Mouse (Mus musculus): Measurements from ENCODE around the gene Atp6v1c2. TPM values are rescaled to one million over a fixed set of nuclear protein-coding genes. Genes with fewer than 3 reads are reported as not detected.
A peak's percentile ranks its signal among the peaks of the same experiment; 100 is the strongest.

Atp6v1c2 gene
- polyA plus RNA-seq, 1 experiment from 2014 or later, result 0.32 TPM

DNA sequence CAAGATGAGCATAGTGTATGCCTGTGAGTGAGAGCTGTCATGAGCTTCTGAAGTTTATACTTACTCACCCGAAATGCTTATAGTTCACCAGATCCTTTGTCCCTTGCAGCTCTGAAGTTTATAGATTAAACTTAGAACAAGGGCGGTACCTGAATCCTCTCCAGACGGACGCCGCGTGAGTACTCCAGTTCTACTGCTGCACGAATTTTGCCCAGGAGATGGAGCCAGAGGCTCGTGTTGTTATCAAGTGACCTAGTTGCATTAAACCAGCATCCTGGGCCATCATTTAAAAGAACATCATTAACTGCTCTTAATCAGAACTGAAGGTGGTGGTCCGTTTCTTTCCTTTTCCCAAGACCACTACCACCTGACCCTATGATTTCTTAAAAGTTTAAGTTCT, 29.8 kb upstream of the Atp6v1c2 start:
- H3K9me3 ChIP-seq, result no peaks in the 10 kb centered on the region
- WGBS, result 88% methylated on average over 9 of the region's 9 CpGs
- H3K4me1 ChIP-seq (replicated peaks), result peaks cover 7% of the 10 kb centered on the region; the same call in 1 of the 2 replicates
- H3K27ac ChIP-seq (replicated peaks), result no peak overlapping the region
- no peak overlapping the region for H3K9ac ChIP-seq
- no peaks in the 10 kb centered on the region for H3K27me3 ChIP-seq
- ATAC-seq (ENCODE audit: low read depth), result no peak
- peaks cover 92% of the 10 kb centered on the region for H3K36me3 ChIP-seq
- no peak overlapping the region for H3K4me3 ChIP-seq
- no peak overlapping the region for H3K4me2 ChIP-seq

DNA sequence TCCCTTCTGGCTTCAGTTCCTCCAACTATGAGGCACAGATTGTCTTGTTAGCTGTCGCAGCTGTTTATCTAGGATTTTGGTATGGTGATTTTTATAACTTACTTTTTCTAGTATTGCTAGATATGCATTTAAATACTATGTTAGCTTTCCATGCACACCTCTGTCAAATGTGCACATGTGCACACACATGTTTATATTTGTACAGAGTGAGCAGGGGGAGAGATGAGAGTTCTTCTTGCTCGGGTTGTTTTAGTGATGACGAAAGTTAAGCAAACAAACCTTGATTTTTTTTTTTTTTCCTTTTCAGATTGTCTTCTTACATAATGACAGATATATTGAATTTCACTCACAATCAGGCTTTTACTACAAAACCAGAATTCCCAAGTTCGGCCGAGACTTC, 28.6 kb upstream of the Atp6v1c2 start:
- H3K4me1 ChIP-seq (replicated peaks), result peaks cover 7% of the 10 kb centered on the region; the same call in 1 of the 2 replicates
- H3K4me2 ChIP-seq, result no peak overlapping the region
- H3K9ac ChIP-seq, result no peak overlapping the region
- no peak overlapping the region for H3K27ac ChIP-seq (replicated peaks)
- H3K36me3 ChIP-seq, result peaks cover 92% of the 10 kb centered on the region
- no peak overlapping the region for H3K4me3 ChIP-seq
- ATAC-seq (ENCODE audit: low read depth), result no peak
- 95% methylated on average over 5 of the region's 5 CpGs for WGBS
- H3K9me3 ChIP-seq, result no peaks in the 10 kb centered on the region
- H3K27me3 ChIP-seq, result no peaks in the 10 kb centered on the region

DNA sequence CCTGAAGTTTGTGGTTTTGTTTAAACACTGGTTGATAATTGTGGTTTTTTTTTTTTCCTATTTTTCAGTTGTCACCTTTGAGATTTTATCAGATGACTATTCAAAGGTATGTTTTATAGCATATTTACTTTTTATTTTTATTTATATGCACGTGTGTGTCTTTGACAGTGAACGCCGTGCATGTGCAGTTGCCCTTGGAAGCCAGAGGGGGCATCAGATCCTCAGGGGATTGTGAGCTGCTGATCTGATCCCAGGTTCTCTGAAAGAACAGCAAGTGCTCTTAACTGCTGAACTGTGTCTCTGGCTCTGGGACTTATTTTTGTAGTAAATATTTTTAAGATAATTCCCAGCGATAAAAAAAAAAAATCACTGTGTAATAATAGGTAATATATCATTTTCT, 27.7 kb upstream of the Atp6v1c2 start:
- Histone ChIP-seq H3K27me3 (no peaks in the 10 kb centered on the region), H3K36me3 (peaks cover 91% of the 10 kb centered on the region), H3K4me3 (no peak overlapping the region), H3K9me3 (no peaks in the 10 kb centered on the region), H3K27ac (replicated peaks) (no peak overlapping the region), H3K4me2 (no peak overlapping the region), H3K9ac (no peak overlapping the region), H3K4me1 (replicated peaks) (peaks cover 7% of the 10 kb centered on the region; the same call in 1 of the 2 replicates)
- 86% methylated on average over 4 of the region's 4 CpGs for WGBS
- ATAC-seq (ENCODE audit: low read depth), result no peak

DNA sequence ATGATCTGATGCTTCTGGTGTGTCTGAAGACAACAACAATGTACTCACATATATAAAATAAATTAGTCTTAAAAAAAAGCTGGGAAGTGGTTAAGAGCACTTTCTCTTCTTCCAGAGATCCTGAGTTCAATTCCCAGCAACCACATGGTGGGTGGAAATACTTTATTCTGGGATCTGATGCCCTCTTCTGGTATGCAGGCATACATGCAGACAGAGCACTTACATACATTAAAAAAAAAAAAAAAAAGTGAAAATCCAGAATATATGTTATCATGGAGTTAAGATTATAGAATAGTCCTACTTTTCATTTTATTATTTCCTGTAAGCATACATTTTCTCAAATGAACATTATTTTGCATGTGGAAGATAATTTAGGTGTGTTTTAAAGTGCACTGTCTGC, 20.9 kb upstream of the Atp6v1c2 start:
- Histone ChIP-seq H3K9me3 (no peaks in the 10 kb centered on the region), H3K27ac (replicated peaks) (no peak overlapping the region), H3K4me3 (no peak overlapping the region), H3K4me2 (no peak overlapping the region), H3K27me3 (no peaks in the 10 kb centered on the region), H3K9ac (no peak overlapping the region), H3K4me1 (replicated peaks) (peaks cover 18% of the 10 kb centered on the region), H3K36me3 (peaks cover 45% of the 10 kb centered on the region)
- no peak for ATAC-seq (ENCODE audit: low read depth)

DNA sequence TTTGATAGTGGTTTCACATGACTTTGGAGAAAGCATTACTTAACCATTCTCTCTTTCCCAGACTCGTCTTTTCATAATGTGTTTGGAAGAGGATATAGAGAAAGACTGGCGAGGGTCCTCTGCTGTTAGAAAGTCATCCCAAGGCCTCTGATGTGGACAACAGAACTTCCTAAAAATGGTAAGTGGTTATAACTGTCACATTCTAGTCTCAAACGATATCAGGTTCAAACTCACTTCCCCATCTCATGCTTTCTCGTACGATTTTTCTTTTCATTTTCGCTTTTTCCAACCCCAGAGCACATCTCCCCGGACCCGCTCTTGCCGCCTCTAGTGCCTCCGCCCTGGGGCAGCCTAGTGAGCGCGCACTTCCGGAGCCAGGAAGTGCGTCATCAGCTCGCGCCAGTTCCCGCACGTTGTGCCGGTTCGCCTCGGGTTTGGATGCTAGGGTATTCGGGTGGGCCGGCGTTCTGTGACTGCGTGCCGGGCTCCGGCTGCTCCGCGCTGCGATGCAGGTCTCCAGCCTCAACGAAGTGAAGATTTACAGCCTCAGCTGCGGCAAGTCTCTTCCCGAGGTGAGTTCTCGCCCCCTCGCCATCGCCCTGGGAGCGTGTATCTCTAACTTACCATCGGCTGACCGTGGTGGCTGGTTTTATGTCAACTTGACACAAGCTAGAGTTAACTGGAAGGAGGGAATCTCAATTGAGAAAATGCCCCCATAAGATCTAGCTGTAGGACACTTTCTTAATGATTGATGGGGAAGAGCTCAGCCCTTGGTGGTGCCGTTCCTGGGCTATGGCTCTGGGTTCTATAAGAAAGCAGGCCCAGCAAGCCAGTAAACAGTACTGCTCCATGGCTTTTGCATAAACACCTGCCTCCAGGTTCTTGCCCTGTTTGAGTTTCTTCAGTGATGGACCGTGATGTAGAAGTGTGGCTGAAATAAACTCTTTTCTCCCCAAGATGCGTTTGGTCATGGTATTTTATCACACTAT, 19.2 kb upstream of the Atp6v1c2 start, which contains the start of gene Nol10:
Gene Nol10 (plus strand): TSS at position 411 of the 989 bp plus-strand sequence.
- ATAC-seq (ENCODE audit: low read depth), result peak; percentile 97
- H3K4me1 ChIP-seq (replicated peaks), result peaks cover 18% of the 10 kb centered on the region
- H3K4me3 ChIP-seq, result peak within 1 kb of the TSS; percentile 85
- peak within 1 kb of the TSS; percentile 78 for H3K4me2 ChIP-seq
- no peaks in the 10 kb centered on the region for H3K9me3 ChIP-seq
- WGBS, result under 1% methylated on average over 42 of the region's 42 CpGs
- peak within 1 kb of the TSS; percentile 61; the same call in 1 of the 2 replicates for H3K27ac ChIP-seq (replicated peaks)
- H3K9ac ChIP-seq, result peak within 1 kb of the TSS; percentile 84
- no peaks in the 10 kb centered on the region for H3K27me3 ChIP-seq
- peaks cover 27% of the 10 kb centered on the region for H3K36me3 ChIP-seq

DNA sequence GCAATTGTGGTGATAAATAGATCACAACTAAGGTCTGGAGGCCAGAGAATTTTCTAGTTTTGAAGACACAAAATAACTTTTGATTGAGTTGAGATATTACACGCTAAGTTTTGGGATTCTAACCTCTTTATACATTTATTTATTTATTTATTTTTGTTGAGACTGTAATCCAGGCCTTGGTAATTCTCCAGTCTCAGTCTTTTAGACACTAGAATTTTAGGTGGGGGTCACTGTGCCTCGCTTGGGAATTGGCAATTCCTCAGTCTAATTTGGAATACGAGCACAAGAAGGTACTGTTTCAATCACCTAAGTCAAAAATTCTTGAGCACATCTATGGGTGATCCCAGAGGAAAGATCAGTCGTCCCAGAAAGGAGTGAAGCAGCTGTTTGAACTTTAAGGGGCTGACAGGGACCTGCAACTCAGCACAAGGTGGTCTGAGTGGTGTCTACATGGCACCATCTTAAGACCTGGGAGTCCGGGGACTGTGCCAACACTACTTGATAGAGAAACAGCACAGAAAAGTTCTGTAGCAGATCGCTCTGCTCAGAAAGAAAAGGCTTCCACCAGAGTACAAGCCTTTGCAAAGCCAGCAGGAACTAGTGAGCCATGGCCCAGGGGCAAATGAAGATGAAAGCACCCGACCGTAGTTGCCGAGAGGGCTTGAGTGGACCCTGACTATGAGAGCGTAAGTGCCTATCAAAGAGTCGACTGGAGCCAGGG, 18.3 kb upstream of the Atp6v1c2 start:
- WGBS, result 36% methylated on average over 11 of the region's 11 CpGs
- Histone ChIP-seq H3K4me1 (replicated peaks) (peaks cover 18% of the 10 kb centered on the region), H3K27me3 (no peaks in the 10 kb centered on the region), H3K4me3 (peak overlapping the region; percentile 85), H3K36me3 (peaks cover 20% of the 10 kb centered on the region), H3K9ac (peak overlapping the region; percentile 84), H3K27ac (replicated peaks) (0 out of 2 replicates have a peak overlapping the region, but pooled peaks have one; percentile 61), H3K9me3 (no peaks in the 10 kb centered on the region), H3K4me2 (peak overlapping the region; percentile 78)
- peak; percentile 62 for ATAC-seq (ENCODE audit: low read depth)

DNA sequence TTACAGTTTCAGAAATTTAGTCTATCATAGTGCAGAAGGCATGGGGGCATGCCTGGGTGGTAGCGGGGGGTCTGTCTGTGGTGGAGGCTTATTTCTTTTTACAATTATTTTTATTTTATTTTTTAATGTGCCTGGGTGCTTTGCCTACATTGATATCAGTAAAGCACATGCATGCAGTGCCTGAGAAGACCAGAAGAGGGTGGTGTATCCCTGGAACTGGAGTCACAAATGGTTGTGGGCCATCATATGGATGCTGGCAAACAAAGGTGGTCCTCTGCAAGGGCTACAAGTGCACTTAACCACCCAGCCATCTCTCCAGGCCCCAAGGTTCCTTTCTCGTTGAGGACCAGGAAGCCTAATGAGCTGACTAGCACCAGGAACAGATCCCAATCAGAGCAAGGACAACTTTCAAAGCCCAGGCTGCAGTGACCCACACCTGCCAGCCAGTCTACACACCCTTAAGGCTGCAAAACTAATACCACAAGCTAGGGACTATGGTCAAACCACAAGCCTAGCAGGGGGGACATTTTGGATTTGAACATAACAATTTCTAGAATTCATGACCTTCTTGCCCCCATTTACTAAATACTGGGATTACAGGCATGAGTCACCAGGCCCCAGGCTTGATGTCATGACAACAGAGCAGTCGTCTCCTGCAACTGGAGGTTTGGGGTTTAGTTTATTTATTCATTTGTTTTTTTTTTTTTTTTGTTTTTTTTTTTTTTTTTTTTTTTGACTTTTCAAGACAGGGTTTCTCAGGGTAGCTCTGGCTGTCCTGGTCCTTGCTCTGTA, 10.2 kb upstream of the Atp6v1c2 start:
- 71% methylated on average over 3 of the region's 3 CpGs for WGBS
- no peak overlapping the region for H3K4me3 ChIP-seq
- ATAC-seq (ENCODE audit: low read depth), result no peak
- no peaks in the 10 kb centered on the region for H3K36me3 ChIP-seq
- H3K4me2 ChIP-seq, result no peak overlapping the region
- no peaks in the 10 kb centered on the region for H3K27me3 ChIP-seq
- H3K4me1 ChIP-seq (replicated peaks), result no peaks in the 10 kb centered on the region
- H3K27ac ChIP-seq (replicated peaks), result no peak overlapping the region
- H3K9me3 ChIP-seq, result no peaks in the 10 kb centered on the region
- no peak overlapping the region for H3K9ac ChIP-seq

DNA sequence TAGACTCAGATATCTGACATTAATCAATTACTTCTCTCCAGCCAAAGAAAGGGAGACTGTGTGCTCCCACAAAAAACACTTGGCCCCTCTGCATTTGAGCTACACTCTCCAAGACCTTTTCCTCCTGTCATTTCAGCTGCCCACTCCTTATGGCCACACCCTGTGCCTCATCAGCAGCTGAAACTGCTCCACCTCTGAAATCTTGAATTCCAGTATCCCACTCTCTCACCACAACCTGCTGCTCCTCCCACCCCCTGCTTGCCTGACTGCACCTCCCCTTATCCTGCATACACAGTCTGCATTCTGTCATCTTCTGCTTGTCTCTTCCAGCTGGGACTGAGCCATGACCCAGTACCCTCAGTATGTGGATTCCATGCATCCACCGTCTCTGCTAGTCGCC, 9.2 kb upstream of the Atp6v1c2 start:
- no peak overlapping the region for H3K27ac ChIP-seq (replicated peaks)
- no peak overlapping the region for H3K9ac ChIP-seq
- H3K4me1 ChIP-seq (replicated peaks), result no peaks in the 10 kb centered on the region
- H3K36me3 ChIP-seq, result no peaks in the 10 kb centered on the region
- no peak overlapping the region for H3K4me2 ChIP-seq
- H3K27me3 ChIP-seq, result no peaks in the 10 kb centered on the region
- no peak for ATAC-seq (ENCODE audit: low read depth)
- no peak overlapping the region for H3K4me3 ChIP-seq
- H3K9me3 ChIP-seq, result no peaks in the 10 kb centered on the region
- 77% methylated on average over 2 of the region's 2 CpGs for WGBS

DNA sequence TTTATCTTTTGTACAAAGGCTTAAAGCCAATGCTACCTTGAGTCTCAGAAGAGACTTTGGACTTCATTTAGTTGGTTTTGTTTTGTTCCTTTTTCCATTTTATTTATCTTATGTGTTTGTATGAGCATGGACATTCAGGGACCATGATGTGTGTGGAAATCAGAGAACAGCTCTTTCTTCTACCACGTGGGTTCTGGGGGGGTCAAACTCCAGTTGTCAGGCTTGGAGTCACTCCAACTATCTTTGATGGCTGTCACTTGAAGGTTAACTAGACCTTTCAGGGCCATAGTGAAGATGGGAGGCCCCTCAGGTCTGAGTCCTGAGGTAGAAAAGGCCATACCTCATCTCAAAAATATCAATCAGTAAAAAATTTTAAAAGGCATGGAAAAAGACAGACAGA, 4.3 kb upstream of the Atp6v1c2 start:
- Histone ChIP-seq H3K9ac (no peak overlapping the region), H3K27ac (replicated peaks) (no peak overlapping the region), H3K36me3 (no peaks in the 10 kb centered on the region), H3K4me3 (no peak overlapping the region), H3K4me2 (no peak overlapping the region), H3K4me1 (replicated peaks) (no peaks in the 10 kb centered on the region), H3K9me3 (no peaks in the 10 kb centered on the region), H3K27me3 (0 out of 2 replicates have a peak, but pooled peaks cover 5% of the 10 kb centered on the region)
- 37% methylated on average over 1 of the region's 1 CpGs for WGBS
- no peak for ATAC-seq (ENCODE audit: low read depth)

DNA sequence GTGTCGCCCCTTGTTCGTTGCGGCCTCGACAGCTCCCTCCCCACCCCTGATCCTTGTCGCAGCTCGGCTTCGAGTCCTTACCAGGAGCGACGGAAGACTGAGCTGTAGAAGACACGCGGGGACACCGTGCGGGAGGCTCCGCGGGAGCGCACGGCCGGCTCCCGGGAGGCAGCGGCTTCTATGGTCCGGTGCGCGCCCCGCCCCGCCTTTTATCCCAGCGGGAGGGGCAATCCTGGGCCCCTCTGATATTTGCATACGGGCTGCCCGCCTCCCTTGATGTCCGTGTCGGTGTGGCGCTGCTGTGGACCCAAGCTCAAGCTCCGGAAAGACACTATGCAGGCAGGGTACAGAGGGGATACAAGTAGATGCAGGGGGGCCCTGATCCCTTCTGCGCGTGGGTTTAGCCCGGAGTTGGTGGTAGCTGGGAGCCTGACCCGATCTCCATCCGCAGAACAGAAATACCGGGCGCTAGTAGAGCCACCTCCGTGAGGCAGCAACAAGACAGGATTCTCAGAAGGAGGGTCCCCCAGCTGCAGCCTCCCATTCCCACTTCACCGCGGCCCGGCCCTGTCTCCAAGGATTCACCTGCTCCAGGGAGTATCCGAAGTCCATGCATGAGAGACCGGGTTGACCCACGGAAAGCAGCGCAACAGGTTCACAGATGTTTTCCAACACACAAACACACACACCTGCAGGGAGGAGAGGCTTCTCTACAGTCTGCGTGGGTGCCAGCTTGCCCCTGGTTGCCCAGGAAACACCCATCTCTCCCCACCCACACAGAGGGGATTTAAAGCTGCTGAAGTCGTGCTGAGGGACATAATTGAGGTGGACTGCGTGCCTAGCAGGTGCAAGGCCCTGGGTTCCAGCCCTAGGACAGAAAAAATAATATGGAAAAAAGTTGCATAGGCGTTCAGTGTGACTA, 4.3 kb downstream of the Atp6v1c2 start:
- Histone ChIP-seq H3K27me3 (peaks cover 43% of the 10 kb centered on the region), H3K4me2 (peak overlapping the region; percentile 85), H3K4me3 (peak overlapping the region; percentile 43), H3K4me1 (replicated peaks) (peaks cover 12% of the 10 kb centered on the region), H3K9ac (peak overlapping the region; percentile 62), H3K27ac (replicated peaks) (no peak overlapping the region), H3K36me3 (no peaks in the 10 kb centered on the region), H3K9me3 (no peaks in the 10 kb centered on the region)
- peak; percentile 43 for ATAC-seq (ENCODE audit: low read depth)
- WGBS, result 3% methylated on average over 51 of the region's 51 CpGs

DNA sequence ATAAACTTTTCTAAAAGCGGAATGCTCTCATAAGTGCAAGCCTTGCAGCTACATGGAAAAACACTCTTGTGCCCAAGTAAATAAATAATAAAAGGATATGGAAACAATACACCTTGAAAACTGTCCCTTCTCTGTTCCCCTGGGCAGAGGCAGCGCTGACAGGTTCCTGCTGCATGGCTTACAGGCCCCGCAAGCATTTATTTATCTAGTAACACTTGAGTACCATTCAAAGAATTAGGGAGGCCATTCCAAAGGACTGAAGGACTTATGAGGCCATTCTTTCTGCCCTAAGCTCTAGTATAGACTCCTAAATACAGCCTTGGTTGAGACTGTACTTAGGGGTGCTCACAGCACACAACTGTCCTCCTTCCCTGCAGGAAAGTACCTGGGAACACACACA, 10.7 kb downstream of the Atp6v1c2 start:
- Histone ChIP-seq H3K27ac (replicated peaks) (no peak overlapping the region), H3K9ac (no peak overlapping the region), H3K4me1 (replicated peaks) (no peaks in the 10 kb centered on the region), H3K4me2 (no peak overlapping the region), H3K27me3 (peaks cover 17% of the 10 kb centered on the region), H3K36me3 (no peaks in the 10 kb centered on the region), H3K4me3 (no peak overlapping the region), H3K9me3 (no peaks in the 10 kb centered on the region)
- no peak for ATAC-seq (ENCODE audit: low read depth)
- WGBS, result 91% methylated on average over 3 of the region's 3 CpGs
